8 mouse cellular contexts compared by ENCODE assay signal in genomic region chr5:96905572-96906271, GRCm38 (mm10).
DNase-seq lines count a peak whose midpoint lies in the region; ATAC-seq lines count a peak whose summit lies in the region.

No protein-coding gene starts in this region.

- intact Hi-C loops in heart, postnatal 25 days (cut with DNase I): loop anchor here (5.0 kb wide), 1 partner anchor 92 kb away; the partner anchor contains the start of gene Bmp2k
- intact Hi-C loops in gastrocnemius, postnatal 36 days (cut with DNase I): no loop called here

- H3K4me3 ChIP-seq in heart, embryonic 16.5 days (ENCODE audit: low read length): 0 out of 2 replicates have a peak overlapping the region, but pooled peaks have one; percentile 15

- no peaks in the 10 kb centered on the region for H3K36me3 ChIP-seq in heart, embryonic 16.5 days (ENCODE audit: control insufficient read depth, insufficient read depth)

- H3K4me2 ChIP-seq in heart, embryonic 16.5 days (ENCODE audit: low read depth, low read length): peak overlapping the region; percentile 55

- peak overlapping the region; percentile 62 for H3K9ac ChIP-seq in heart, embryonic 16.5 days (ENCODE audit: low read length)

- peaks cover 13% of the 10 kb centered on the region for H3K4me1 ChIP-seq in heart, embryonic 16.5 days (ENCODE audit: control insufficient read depth, insufficient read depth, low read length)

- H3K9me3 ChIP-seq in heart, embryonic 16.5 days (replicated peaks; ENCODE audit: control insufficient read depth, low read length): no peaks in the 10 kb centered on the region

- peak; percentile 93 for DNase-seq in heart, adult 11 months
- no peak for DNase-seq in heart, postnatal 25 days (ENCODE audit: low spot score)
- DNase-seq in embryo, embryonic 10.5 days (ENCODE audit: low spot score): peak; percentile 63
- peak; percentile 66 for DNase-seq in layer of hippocampus, adult 9-11 months
- DNase-seq in right cerebral cortex, postnatal 25 days: peak; percentile 17
- DNase-seq in gastrocnemius, postnatal 36 days: no peak

- WGBS in heart, embryonic 16.5 days: 29% methylated on average over 17 of the region's 17 CpGs

- no peak overlapping the region for H3K27ac ChIP-seq in heart, embryonic 16.5 days (ENCODE audit: low read length)

- H3K27me3 ChIP-seq in heart, embryonic 16.5 days (ENCODE audit: control insufficient read depth, insufficient read depth, low read length): no peaks in the 10 kb centered on the region

- ATAC-seq in heart, embryonic 16.5 days (replicated peaks; ENCODE audit: extremely low read depth, insufficient read depth, low FRiP score): peak; percentile 76; the same call in 1 of the 2 replicates
- peak; percentile 68 for ATAC-seq in megakaryocyte, adult 5-6 weeks (ENCODE audit: poor library complexity, severe bottlenecking)

Comparison
In these comparisons a context has a peak if more than half of its experiments do, and no peak if none do; other contexts are left out.
1. DNase-seq: peak in heart, adult 11 months (single experiment), embryo, embryonic 10.5 days (single experiment), layer of hippocampus, adult 9-11 months (single experiment) and right cerebral cortex, postnatal 25 days (single experiment); none in heart, postnatal 25 days (single experiment) and gastrocnemius, postnatal 36 days (0 of 2).